Mouse (Mus musculus): ENCODE results near the gene Lyzl4. TPM values are rescaled to one million over a fixed set of nuclear protein-coding genes. Genes with fewer than 3 reads are reported as not detected.

The Lyzl4 gene
- polyA plus RNA-seq, 1 experiment from 2014 or later: 0.41 TPM

DNA sequence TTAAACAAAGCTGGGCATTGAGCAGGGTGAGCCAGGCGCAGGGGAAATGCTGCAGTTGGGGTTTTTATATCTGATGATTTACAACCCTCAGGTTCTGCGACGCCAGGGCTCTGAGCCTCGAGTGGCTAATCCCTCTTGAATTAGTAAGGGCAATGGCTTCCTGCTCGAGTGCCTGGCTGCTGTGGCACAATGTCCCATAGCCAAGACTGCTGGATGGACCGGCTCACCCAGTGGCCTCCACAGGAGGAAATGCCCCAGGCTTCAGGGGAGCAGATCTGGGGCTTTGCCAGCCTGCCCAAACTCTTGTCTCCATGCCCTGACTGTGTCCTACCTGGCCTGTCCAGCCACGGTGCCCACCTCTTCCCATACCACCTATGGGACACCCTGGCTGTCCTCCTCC lies 22.5 kb downstream of the Lyzl4 start:
- whole genome bisulfite sequencing: 48% methylated on average over 7 of the region's 7 CpGs
- Histone ChIP-seq H3K4me2 (ENCODE audit: low read depth, low read length) (no peak overlapping the region), H3K36me3 (ENCODE audit: control insufficient read depth, insufficient read depth, low read length) (no peaks in the 10 kb centered on the region), H3K27ac (ENCODE audit: low read length) (no peak overlapping the region), H3K4me3 (replicated peaks; ENCODE audit: low read length) (no peak overlapping the region), H3K27me3 (ENCODE audit: control insufficient read depth, insufficient read depth, low read length) (no peaks in the 10 kb centered on the region), H3K9me3 (replicated peaks; ENCODE audit: control insufficient read depth, low read length) (no peaks in the 10 kb centered on the region), H3K9ac (ENCODE audit: low read length) (no peak overlapping the region), H3K4me1 (ENCODE audit: control insufficient read depth, insufficient read depth, low read length) (no peaks in the 10 kb centered on the region)
- ATAC-seq (ENCODE audit: insufficient read depth, low FRiP score): no peak

GRCm38 (mm10) chr9:121616471-121616870 lies 25.4 kb downstream of the Lyzl4 start:
- no peaks in the 10 kb centered on the region for H3K9me3 ChIP-seq (replicated peaks; ENCODE audit: control insufficient read depth, low read length)
- no peak overlapping the region for H3K4me2 ChIP-seq (ENCODE audit: low read depth, low read length)
- H3K4me3 ChIP-seq (replicated peaks; ENCODE audit: low read length): no peak overlapping the region
- H3K36me3 ChIP-seq (ENCODE audit: control insufficient read depth, insufficient read depth, low read length): no peaks in the 10 kb centered on the region
- no peaks in the 10 kb centered on the region for H3K27me3 ChIP-seq (ENCODE audit: control insufficient read depth, insufficient read depth, low read length)
- WGBS: 63% methylated on average over 3 of the region's 3 CpGs
- H3K9ac ChIP-seq (ENCODE audit: low read length): no peak overlapping the region
- no peaks in the 10 kb centered on the region for H3K4me1 ChIP-seq (ENCODE audit: control insufficient read depth, insufficient read depth, low read length)
- H3K27ac ChIP-seq (ENCODE audit: low read length): no peak overlapping the region
- ATAC-seq (ENCODE audit: insufficient read depth, low FRiP score): no peak

DNA sequence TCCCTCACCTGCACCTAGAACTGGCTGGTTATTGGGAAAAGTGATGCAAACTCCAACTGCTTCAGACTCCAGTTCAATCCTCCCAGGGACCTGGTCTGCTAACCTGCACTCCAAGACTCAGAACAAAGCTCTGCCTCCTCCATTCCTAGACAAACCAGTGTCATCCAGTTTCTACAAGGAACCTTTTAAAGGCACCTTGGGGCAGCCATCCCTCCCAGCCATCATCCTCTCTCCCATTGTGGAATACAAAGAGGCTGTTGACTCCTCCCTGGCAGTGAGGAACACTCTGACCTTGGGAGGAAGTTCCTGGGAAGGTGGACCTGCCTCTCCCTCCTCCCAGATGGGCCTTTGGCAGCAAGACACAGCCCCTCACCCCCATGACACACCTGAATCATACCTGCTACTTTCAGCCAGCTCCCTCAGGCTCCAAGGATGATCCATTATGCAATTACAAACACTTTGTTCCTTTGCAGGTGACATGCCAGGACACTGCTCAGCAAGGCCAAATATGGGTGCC lies 27.6 kb downstream of the Lyzl4 start:
- H3K4me3 ChIP-seq (replicated peaks; ENCODE audit: low read length): no peak overlapping the region

GRCm38 (mm10) chr9:121613192-121613591 lies 28.7 kb downstream of the Lyzl4 start:
- H3K4me1 ChIP-seq (ENCODE audit: control insufficient read depth, insufficient read depth, low read length): no peaks in the 10 kb centered on the region
- no peaks in the 10 kb centered on the region; the same call in 1 of the 2 replicates for H3K9me3 ChIP-seq (replicated peaks; ENCODE audit: control insufficient read depth, low read length)
- H3K4me2 ChIP-seq (ENCODE audit: low read depth, low read length): no peak overlapping the region
- H3K36me3 ChIP-seq (ENCODE audit: control insufficient read depth, insufficient read depth, low read length): no peaks in the 10 kb centered on the region
- no peaks in the 10 kb centered on the region for H3K27me3 ChIP-seq (ENCODE audit: control insufficient read depth, insufficient read depth, low read length)
- H3K4me3 ChIP-seq (replicated peaks; ENCODE audit: low read length): no peak overlapping the region
- no peak overlapping the region for H3K9ac ChIP-seq (ENCODE audit: low read length)
- no peak for ATAC-seq (ENCODE audit: insufficient read depth, low FRiP score)
- no peak overlapping the region for H3K27ac ChIP-seq (ENCODE audit: low read length)
- 29% methylated on average over 5 of the region's 5 CpGs for WGBS

More for the DNA sequence above, 27.6 kb downstream of the Lyzl4 start:
- no peak overlapping the region for H3K27ac ChIP-seq (ENCODE audit: low read length)
- H3K36me3 ChIP-seq (ENCODE audit: control insufficient read depth, insufficient read depth, low read length): no peaks in the 10 kb centered on the region
- no peaks in the 10 kb centered on the region for H3K4me1 ChIP-seq (ENCODE audit: control insufficient read depth, insufficient read depth, low read length)
- ATAC-seq (ENCODE audit: insufficient read depth, low FRiP score): no peak
- H3K9me3 ChIP-seq (replicated peaks; ENCODE audit: control insufficient read depth, low read length): no peaks in the 10 kb centered on the region; the same call in 1 of the 2 replicates
- H3K9ac ChIP-seq (ENCODE audit: low read length): no peak overlapping the region
- no peaks in the 10 kb centered on the region for H3K27me3 ChIP-seq (ENCODE audit: control insufficient read depth, insufficient read depth, low read length)
- H3K4me2 ChIP-seq (ENCODE audit: low read depth, low read length): no peak overlapping the region

DNA sequence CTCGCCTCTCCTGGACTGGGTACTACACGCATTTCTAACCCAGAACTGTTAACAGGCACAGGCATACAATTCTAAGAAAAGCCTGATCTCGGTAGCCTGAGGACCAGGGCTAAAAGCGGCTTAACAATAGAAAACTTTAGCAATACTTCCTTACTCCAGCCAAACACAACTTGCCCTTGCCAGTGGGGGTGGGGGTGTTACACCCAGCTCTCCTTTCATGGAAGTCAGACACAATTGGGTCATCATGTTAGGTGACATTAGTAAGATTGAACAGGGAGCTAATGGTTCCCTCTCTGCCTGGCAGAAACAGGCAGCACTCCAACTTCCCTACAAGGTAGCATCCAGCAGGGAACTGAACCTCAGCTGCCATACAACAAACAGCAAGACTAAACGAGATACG lies 32.5 kb downstream of the Lyzl4 start:
- Histone ChIP-seq H3K4me3 (replicated peaks; ENCODE audit: low read length) (no peak overlapping the region), H3K9ac (ENCODE audit: low read length) (no peak overlapping the region), H3K9me3 (replicated peaks; ENCODE audit: control insufficient read depth, low read length) (no peaks in the 10 kb centered on the region; the same call in 1 of the 2 replicates), H3K4me1 (ENCODE audit: control insufficient read depth, insufficient read depth, low read length) (no peaks in the 10 kb centered on the region), H3K27me3 (ENCODE audit: control insufficient read depth, insufficient read depth, low read length) (no peaks in the 10 kb centered on the region), H3K4me2 (ENCODE audit: low read depth, low read length) (no peak overlapping the region), H3K27ac (ENCODE audit: low read length) (no peak overlapping the region), H3K36me3 (ENCODE audit: control insufficient read depth, insufficient read depth, low read length) (no peaks in the 10 kb centered on the region)
- WGBS: 64% methylated on average over 6 of the region's 6 CpGs
- ATAC-seq (ENCODE audit: insufficient read depth, low FRiP score): no peak

GRCm38 (mm10) chr9:121606498-121607096 lies 35.3 kb downstream of the Lyzl4 start:
- Histone ChIP-seq H3K9me3 (replicated peaks; ENCODE audit: control insufficient read depth, low read length) (no peaks in the 10 kb centered on the region; the same call in 1 of the 2 replicates), H3K27me3 (ENCODE audit: control insufficient read depth, insufficient read depth, low read length) (no peaks in the 10 kb centered on the region), H3K4me1 (ENCODE audit: control insufficient read depth, insufficient read depth, low read length) (0 out of 2 replicates have a peak, but pooled peaks cover under 1% of the 10 kb centered on the region), H3K9ac (ENCODE audit: low read length) (no peak overlapping the region), H3K27ac (ENCODE audit: low read length) (no peak overlapping the region), H3K4me2 (ENCODE audit: low read depth, low read length) (no peak overlapping the region), H3K36me3 (ENCODE audit: control insufficient read depth, insufficient read depth, low read length) (no peaks in the 10 kb centered on the region), H3K4me3 (replicated peaks; ENCODE audit: low read length) (no peak overlapping the region)
- WGBS: 45% methylated on average over 1 of the region's 1 CpGs
- no peak for ATAC-seq (ENCODE audit: insufficient read depth, low FRiP score)

DNA sequence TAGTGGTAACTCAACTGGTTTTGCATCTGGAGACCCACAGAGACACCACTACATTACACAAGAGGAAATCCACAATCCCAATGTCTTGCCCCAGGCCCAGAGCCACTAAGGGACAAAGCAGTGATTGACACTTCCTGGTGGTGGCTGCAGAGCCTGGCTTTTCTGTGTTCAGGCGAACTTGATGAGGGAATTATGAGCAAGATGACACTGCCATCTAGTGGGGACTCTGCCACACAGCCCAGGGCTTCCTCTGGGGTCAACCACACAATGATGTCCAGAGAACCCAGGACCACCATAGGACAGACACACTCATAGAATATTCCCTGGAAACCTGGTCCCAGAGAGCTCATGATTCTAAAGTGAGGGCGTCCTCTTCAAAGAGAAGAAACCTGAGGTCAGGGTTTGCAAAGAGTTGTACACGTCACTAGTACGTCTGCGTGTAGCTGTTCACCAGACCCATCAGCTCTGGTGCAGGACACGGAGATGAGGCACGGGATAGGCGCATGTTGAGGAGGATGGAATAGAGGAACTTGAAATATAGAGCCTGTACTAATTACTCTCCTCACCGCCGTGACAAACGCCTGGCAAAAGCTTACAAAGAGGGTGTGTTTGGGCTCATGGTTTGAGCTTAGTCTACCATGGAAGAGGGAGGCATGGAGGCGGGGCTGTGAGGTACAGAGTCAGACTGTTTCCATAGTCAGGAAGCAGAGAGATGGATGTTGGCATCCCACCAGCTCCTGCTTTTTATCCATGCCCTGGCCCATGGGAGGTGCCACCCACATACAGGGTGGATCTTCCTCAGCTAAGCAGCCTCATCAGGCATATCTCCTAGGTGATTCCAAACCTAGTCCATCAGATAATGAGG lies 36.2 kb downstream of the Lyzl4 start:
- peak; percentile 71; the same call in 1 of the 2 replicates for ATAC-seq (ENCODE audit: insufficient read depth, low FRiP score)
- Histone ChIP-seq H3K4me3 (replicated peaks; ENCODE audit: low read length) (no peak overlapping the region), H3K9me3 (replicated peaks; ENCODE audit: control insufficient read depth, low read length) (no peaks in the 10 kb centered on the region), H3K4me1 (ENCODE audit: control insufficient read depth, insufficient read depth, low read length) (0 out of 2 replicates have a peak, but pooled peaks cover 10% of the 10 kb centered on the region), H3K27me3 (ENCODE audit: control insufficient read depth, insufficient read depth, low read length) (no peaks in the 10 kb centered on the region), H3K27ac (ENCODE audit: low read length) (no peak overlapping the region), H3K4me2 (ENCODE audit: low read depth, low read length) (no peak overlapping the region), H3K9ac (ENCODE audit: low read length) (no peak overlapping the region), H3K36me3 (ENCODE audit: control insufficient read depth, insufficient read depth, low read length) (no peaks in the 10 kb centered on the region)
- 54% methylated on average over 12 of the region's 12 CpGs for WGBS

DNA sequence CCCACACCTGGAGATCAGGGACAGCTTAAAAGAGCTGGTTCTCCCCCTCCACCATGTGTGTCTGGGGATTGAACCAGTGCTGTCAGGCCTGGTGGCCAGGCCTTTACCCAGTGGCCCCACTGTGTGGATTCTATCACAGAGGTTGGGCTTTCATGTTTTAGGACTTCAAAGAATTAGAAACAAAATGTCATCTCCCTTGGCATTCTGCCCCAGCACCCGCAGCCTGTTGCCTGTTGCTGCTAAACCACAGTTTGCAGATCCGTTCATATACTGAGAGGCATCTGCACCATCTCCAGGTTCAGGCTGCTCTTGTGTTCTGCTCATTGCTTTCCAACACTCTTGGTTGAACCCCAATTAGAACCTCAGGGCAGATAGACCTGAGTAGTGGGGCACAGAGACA lies 39.5 kb downstream of the Lyzl4 start:
- Histone ChIP-seq H3K4me2 (ENCODE audit: low read depth, low read length) (no peak overlapping the region), H3K27me3 (ENCODE audit: control insufficient read depth, insufficient read depth, low read length) (no peaks in the 10 kb centered on the region), H3K36me3 (ENCODE audit: control insufficient read depth, insufficient read depth, low read length) (no peaks in the 10 kb centered on the region), H3K9ac (ENCODE audit: low read length) (no peak overlapping the region), H3K4me1 (ENCODE audit: control insufficient read depth, insufficient read depth, low read length) (0 out of 2 replicates have a peak, but pooled peaks cover 11% of the 10 kb centered on the region), H3K9me3 (replicated peaks; ENCODE audit: control insufficient read depth, low read length) (no peaks in the 10 kb centered on the region), H3K27ac (ENCODE audit: low read length) (no peak overlapping the region), H3K4me3 (replicated peaks; ENCODE audit: low read length) (no peak overlapping the region)
- 63% methylated on average over 2 of the region's 2 CpGs for WGBS
- no peak for ATAC-seq (ENCODE audit: insufficient read depth, low FRiP score)

GRCm38 (mm10) chr9:121600861-121601427 lies 41.0 kb downstream of the Lyzl4 start:
- H3K9me3 ChIP-seq (replicated peaks; ENCODE audit: control insufficient read depth, low read length): no peaks in the 10 kb centered on the region
- ATAC-seq (ENCODE audit: insufficient read depth, low FRiP score): no peak
- H3K4me3 ChIP-seq (replicated peaks; ENCODE audit: low read length): no peak overlapping the region
- no peaks in the 10 kb centered on the region for H3K36me3 ChIP-seq (ENCODE audit: control insufficient read depth, insufficient read depth, low read length)
- H3K4me1 ChIP-seq (ENCODE audit: control insufficient read depth, insufficient read depth, low read length): 0 out of 2 replicates have a peak, but pooled peaks cover 11% of the 10 kb centered on the region
- no peaks in the 10 kb centered on the region for H3K27me3 ChIP-seq (ENCODE audit: control insufficient read depth, insufficient read depth, low read length)
- WGBS: 30% methylated on average over 6 of the region's 6 CpGs
- H3K27ac ChIP-seq (ENCODE audit: low read length): no peak overlapping the region
- H3K4me2 ChIP-seq (ENCODE audit: low read depth, low read length): no peak overlapping the region
- H3K9ac ChIP-seq (ENCODE audit: low read length): no peak overlapping the region
